Mouse (Mus musculus): ENCODE results near the gene Abcc5.

Abcc5 gene

GRCm38 (mm10) chr16:20424226-20424663, 1.9 kb downstream of the Abcc5 start:
- in situ Hi-C loops (cut with MboI, MseI), result no loop called here

- in situ Hi-C loops (cut with MboI, MseI), result no loop called here
Observed at GRCm38 (mm10) chr16:20422938-20423730, 3.1 kb downstream of the Abcc5 start.

DNA sequence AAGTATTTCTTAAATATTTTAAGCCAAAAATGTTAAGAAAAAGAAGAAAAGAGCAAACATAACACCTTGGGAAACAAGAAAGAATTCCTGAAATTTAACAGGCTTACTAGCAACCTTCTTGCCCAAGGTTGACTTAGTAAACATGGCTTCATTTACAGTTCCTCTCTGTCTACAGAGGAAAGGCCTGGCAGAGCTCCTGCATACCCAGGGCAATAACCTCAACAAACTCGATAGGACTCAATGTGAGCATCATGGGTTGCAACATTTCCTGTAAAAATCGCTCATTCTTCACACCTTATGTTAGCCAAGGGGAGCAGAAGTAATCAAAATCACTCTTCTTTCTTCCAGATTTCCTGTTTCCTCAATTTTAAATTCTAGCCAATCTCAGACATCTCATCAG, 8.1 kb downstream of the Abcc5 start:
- in situ Hi-C loops (cut with MboI, MseI), result no loop called here

GRCm38 (mm10) chr16:20416262-20416661, 9.9 kb downstream of the Abcc5 start:
- in situ Hi-C loops (cut with MboI, MseI), result no loop called here

GRCm38 (mm10) chr16:20415804-20416203, 10.4 kb downstream of the Abcc5 start:
- in situ Hi-C loops (cut with MboI, MseI), result no loop called here

GRCm38 (mm10) chr16:20415211-20415610, 11.0 kb downstream of the Abcc5 start:
- in situ Hi-C loops (cut with MboI, MseI), result no loop called here

DNA sequence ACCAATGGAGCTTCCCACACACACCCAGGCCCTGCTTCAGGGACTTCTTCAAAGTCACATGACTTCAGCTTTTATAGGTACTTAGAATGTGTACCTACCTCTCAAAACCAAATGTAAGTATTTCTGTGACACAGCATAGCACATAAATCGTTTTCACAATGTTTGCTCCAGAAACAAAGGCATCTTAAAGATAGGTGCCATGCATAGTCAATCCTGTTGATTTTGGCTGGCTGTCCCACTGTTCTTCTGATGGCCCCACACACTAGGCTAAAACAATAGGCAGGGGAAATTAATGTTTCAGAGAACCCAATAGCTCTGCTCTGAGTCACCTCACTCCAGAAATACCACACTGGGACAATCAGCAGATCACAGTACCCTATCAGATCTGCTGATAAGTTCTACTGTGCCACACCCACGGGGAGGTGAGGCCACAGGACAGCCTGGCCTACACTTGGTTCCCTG, 12.3 kb downstream of the Abcc5 start:
- in situ Hi-C loops (cut with MboI, MseI), result no loop called here

DNA sequence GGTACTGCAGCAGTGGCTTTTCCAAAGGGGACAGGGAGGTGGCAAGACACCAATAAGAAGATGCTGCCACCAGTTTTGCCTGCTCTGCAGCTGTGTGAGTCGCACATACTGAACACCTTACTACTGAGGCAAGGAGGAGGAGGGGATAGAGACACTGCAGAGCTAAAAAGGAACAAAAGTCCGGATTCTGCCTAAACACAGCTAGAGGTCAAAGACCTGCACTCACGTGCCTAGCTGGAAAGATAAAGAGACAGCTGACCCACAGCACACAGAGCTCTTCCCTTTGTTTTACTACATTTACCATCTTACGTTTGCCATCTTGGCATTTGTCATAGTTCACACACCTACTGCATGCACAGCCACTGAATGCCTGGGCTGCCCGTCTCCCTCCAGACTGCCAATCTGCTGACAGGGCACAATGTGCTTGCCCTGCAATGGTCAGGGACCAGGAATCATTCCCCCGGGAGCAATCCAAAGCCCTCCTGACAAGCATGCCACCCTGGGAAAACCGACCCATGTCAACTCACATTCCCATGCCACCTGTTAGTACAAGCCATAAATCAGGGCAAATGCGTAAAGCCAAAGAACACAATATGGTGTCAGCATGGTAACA, 14.1 kb downstream of the Abcc5 start:
- in situ Hi-C loops (cut with MboI, MseI), result no loop called here

DNA sequence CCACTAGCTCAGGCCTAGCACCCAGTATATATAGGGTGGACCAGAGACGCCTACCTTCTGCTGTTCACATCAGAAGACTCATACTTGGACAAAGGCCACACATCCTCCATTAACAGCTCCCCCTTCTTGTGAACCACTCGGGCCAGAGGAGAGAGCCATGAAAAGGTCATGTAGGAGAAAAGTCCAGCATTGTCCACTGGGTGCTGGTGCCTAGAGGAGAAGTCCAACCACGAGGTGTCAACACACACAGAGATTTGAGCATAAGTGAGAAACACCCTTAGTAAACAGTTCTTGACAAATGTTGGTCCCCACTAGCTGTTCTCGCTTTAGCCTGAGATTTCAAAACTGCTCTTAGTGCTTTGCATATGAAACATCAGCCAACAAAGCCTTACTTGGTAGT, 20.9 kb downstream of the Abcc5 start:
- in situ Hi-C loops (cut with MboI, MseI), result no loop called here

GRCm38 (mm10) chr16:20403327-20403726, 22.9 kb downstream of the Abcc5 start:
- in situ Hi-C loops (cut with MboI, MseI), result no loop called here

DNA sequence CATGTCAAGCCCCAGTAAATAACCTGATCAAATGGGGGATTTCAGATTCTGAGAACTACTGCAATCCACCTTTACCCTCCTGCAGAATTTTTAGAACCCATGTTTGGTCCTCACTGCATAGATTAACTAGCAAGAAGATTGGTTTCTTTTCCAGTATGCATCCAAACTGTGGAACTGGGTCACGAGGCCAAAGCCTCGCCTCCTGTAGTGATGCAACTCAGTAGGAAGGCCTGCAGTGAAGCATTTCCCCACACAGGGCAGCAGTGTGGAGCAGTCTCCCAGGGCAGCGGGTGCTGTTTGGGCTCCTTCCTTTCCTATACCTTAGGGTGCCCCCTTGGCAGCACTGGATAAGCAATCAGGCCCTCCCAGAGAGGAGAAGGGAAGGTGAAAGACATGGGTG, 24.6 kb downstream of the Abcc5 start:
- in situ Hi-C loops (cut with MboI, MseI), result no loop called here

DNA sequence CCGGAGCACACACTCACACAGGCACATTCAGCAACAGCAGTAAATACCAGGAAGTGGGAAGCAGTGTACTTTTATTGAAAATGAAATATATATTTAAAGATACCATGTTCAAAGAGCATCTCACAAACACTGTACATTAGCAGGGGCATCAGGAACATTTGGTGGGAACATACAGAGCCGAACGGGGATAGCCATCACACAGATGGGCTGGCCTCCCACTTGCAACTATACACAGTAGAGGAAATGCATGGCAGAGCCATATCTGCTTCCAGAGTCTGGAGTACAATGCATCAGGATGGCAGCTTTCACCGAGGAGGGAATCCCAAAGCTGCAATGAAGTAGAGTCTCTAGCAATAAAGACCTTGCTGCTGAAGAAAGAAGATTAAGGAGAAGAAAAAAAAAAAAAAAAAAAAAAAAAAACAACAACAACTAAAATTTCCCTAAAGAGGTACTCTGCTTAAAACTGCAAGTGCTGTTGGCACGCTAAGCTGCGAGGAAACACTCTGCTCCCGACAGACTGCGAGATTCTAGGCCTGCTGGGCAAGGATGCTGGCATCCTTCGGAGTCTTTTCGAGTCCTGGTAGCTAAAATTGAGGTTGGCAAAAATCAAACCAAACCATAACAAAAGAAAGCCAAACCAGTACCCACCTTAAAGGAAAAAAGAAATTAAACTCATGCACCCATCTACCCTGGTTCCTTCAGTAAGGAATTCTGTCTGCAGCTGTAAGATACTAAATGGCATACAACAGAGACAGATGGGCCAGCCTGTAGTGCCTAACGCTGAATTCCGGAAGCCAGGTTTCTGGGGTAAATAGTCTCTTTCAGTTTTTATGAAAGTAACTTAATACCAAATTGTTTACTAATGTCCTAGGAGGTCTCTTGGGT, 25.2 kb downstream of the Abcc5 start:
- in situ Hi-C loops (cut with MboI, MseI), result no loop called here

DNA sequence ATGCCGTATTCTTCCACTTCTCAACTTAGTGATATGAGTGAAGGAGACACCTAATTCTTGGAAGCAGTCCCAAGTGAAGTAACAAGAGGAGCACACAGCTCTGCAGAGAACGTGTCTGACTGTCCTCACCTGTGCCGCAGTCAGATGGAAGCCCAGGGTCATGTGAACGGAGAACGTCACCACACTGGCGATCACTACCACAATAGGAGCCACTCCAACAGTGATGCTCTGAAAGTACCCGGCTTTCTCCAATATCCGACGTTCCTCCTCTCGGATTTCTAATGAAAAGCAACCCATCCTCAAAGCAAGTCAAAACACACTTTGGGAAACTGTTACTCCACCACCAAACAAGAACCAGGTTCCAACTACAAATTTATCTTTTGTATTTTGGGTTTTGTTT, 29.3 kb downstream of the Abcc5 start:
- in situ Hi-C loops (cut with MboI, MseI), result no loop called here

- in situ Hi-C loops (cut with MboI, MseI), result no loop called here
Observed at GRCm38 (mm10) chr16:20395216-20395907, 30.8 kb downstream of the Abcc5 start.

DNA sequence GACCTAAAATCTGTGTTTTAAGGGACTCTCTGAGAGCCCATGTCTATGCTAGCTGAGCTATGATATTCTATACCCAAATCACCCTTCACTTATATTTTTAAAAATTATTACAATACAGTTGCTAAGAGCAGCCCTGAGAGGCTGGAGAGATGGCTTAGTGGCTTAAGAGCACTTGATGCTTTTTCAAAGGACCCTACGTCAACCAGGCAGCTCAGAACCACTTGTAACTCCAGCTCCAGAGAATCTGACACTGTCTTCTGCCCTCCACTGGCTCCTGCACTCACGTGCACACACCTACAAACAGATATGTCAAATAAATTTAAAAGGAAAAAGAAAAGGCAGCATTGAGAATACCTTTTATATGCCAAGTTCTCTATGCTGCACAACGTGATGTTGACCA, 34.4 kb downstream of the Abcc5 start:
- in situ Hi-C loops (cut with MboI, MseI), result no loop called here

GRCm38 (mm10) chr16:20390233-20390632, 36.0 kb downstream of the Abcc5 start:
- in situ Hi-C loops (cut with MboI, MseI), result no loop called here

DNA sequence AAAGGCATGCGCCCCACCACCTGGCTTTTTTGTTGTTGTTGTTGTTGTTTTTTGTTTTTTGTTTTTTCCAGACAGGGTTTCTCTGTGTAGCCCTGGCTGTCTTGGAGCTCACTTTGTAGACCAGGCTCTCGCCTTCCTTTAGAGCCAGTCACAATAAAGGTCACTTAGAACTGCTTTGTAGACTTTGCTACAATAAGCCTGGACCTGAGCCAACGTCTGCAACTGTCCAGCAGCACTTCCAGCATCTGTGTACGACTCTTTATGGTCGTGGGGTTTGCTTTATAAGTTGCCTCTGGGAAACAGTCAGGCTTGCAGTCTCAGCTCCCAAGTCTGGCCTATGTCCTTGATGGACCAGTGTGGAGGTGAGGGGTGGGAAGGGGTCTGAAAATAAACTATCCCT, 45.2 kb downstream of the Abcc5 start:
- in situ Hi-C loops (cut with MboI, MseI), result no loop called here

- in situ Hi-C loops (cut with MboI, MseI), result loop anchor here (10.0 kb wide), 1 partner anchor 1641 kb away; no protein-coding TSS in a partner anchor
Observed at GRCm38 (mm10) chr16:20375341-20375740, 50.9 kb downstream of the Abcc5 start.

GRCm38 (mm10) chr16:20371731-20372130, 54.5 kb downstream of the Abcc5 start:
- in situ Hi-C loops (cut with MboI, MseI), result loop anchor here (10.0 kb wide), 1 partner anchor 1637 kb away; no protein-coding TSS in a partner anchor

DNA sequence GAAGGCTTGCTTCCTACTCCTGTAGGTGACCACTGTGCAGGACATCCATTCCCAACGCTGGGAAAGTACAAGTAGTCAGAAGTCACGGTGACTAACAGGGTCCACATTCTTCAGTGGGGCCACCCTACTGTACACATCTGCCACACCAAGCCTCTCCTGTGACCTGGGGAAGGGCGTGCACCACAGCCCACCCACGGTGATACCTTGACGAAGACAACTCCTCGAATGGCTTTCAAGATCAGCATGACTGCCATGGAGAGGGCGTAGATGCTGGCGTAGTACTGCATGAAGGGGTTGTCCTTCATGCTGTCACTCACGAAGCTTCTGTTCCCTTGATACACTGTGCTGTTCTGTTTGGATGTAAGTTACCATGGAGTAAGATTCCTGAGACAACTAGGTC, 58.0 kb downstream of the Abcc5 start:
- in situ Hi-C loops (cut with MboI, MseI), result no loop called here

- in situ Hi-C loops (cut with MboI, MseI), result no loop called here
Observed at GRCm38 (mm10) chr16:20362121-20362520, 64.1 kb downstream of the Abcc5 start.
